Mouse (Mus musculus): ENCODE data around the gene Agpat3. TPM values are rescaled to one million over a fixed set of nuclear protein-coding genes. Genes with fewer than 3 reads are reported as not detected.

Agpat3 gene
- polyA plus RNA-seq, 1 experiment: 36.8 TPM

- TF ChIP-seq CTCF (IDR thresholded peaks at IDR 0.05; ENCODE audit: low read depth, low read length): no peak
- TF ChIP-seq POLR2A (IDR thresholded peaks at IDR 0.05; ENCODE audit: borderline replicate concordance, low read depth, low read length): no peak
- peak overlapping the region; percentile 47; the same call in 1 of the 2 replicates for H3K27ac ChIP-seq (ENCODE audit: insufficient read depth, low read depth, low read length)
- peak overlapping the region; percentile 44 for H3K4me3 ChIP-seq (ENCODE audit: insufficient read depth, low read length)
- H3K4me1 ChIP-seq (ENCODE audit: control insufficient read depth, insufficient read depth, low read length): peaks cover 33% of the 10 kb centered on the region
These were observed 48.6 kb downstream of the Agpat3 start for GRCm38 (mm10) chr10:78303675-78304074.

DNA sequence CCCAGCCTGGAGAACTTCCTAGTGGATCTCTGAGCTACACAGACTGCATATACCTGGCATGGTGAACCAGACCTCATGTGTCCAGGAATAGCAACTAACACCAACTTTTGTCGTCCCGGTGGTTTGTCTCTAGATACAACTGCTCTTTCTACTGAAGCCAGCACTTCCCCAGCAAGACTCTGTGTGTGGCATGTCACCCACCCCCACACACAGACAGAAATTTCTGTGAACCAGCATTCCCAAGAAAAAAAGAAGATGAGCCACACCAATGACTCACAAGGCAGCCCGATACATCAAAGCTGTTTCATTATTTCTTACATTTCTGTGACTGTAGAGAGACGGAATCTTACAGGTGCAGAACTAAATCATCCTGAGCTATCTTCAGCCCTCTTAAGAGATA lies 52.2 kb downstream of the Agpat3 start:
- peaks cover 48% of the 10 kb centered on the region for H3K4me1 ChIP-seq (ENCODE audit: control insufficient read depth, insufficient read depth, low read length)
- no peak for TF ChIP-seq POLR2A (IDR thresholded peaks at IDR 0.05; ENCODE audit: borderline replicate concordance, low read depth, low read length)
- no peak for TF ChIP-seq CTCF (IDR thresholded peaks at IDR 0.05; ENCODE audit: low read depth, low read length)
- no peak overlapping the region for H3K27ac ChIP-seq (ENCODE audit: insufficient read depth, low read depth, low read length)
- H3K4me3 ChIP-seq (ENCODE audit: insufficient read depth, low read length): no peak overlapping the region

DNA sequence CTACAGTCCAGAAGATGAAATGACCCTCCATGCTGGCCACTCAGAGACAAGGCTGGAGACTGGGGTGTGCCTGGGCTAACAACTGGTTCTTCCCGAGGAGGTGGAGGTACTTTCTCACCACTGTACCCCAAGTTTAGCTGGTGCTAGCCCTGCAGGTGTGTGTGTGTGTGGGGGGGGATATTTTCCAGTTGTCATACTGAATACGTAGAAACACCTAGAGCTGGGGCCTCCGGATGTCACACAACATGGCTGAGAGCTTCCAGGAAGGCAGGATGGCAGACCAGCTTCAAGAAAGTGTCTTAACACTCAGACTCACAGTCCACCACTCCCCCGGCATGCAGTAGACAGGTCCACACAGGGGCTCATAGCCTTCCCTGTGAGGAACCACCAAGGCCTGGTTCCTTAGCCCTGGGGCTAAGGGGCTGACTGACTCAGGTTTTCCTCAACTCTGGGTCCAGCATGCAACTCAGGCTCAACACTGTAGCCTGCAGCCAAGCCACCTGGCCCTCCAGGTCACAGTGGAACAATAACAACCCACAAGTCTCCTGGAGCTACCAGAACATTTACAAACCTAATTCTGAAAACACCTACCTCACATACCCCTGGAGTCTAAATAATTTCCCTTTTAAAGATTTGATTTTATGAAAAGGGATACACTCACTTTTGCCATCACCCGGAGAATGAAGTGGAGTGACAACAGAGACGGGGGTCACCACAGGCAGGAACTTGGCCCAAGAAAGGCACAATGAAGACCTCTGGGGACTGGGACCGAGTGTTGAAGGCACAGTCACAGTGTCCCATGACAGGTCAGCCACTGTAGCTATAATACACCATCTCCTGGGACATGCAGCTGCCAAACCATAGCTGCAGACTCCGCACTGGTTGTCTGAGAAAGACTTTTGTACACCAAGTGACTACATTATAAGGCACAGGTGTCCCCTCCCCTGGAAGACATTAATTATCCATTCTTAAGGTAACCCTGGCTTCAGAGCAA lies 53.3 kb downstream of the Agpat3 start:
- H3K27ac ChIP-seq (ENCODE audit: insufficient read depth, low read depth, low read length): peak overlapping the region; percentile 89
- TF ChIP-seq CTCF (IDR thresholded peaks at IDR 0.05; ENCODE audit: low read depth, low read length) (no peak), POLR2A (IDR thresholded peaks at IDR 0.05; ENCODE audit: borderline replicate concordance, low read depth, low read length) (no peak)
- no peak overlapping the region for H3K4me3 ChIP-seq (ENCODE audit: insufficient read depth, low read length)
- peaks cover 49% of the 10 kb centered on the region for H3K4me1 ChIP-seq (ENCODE audit: control insufficient read depth, insufficient read depth, low read length)

DNA sequence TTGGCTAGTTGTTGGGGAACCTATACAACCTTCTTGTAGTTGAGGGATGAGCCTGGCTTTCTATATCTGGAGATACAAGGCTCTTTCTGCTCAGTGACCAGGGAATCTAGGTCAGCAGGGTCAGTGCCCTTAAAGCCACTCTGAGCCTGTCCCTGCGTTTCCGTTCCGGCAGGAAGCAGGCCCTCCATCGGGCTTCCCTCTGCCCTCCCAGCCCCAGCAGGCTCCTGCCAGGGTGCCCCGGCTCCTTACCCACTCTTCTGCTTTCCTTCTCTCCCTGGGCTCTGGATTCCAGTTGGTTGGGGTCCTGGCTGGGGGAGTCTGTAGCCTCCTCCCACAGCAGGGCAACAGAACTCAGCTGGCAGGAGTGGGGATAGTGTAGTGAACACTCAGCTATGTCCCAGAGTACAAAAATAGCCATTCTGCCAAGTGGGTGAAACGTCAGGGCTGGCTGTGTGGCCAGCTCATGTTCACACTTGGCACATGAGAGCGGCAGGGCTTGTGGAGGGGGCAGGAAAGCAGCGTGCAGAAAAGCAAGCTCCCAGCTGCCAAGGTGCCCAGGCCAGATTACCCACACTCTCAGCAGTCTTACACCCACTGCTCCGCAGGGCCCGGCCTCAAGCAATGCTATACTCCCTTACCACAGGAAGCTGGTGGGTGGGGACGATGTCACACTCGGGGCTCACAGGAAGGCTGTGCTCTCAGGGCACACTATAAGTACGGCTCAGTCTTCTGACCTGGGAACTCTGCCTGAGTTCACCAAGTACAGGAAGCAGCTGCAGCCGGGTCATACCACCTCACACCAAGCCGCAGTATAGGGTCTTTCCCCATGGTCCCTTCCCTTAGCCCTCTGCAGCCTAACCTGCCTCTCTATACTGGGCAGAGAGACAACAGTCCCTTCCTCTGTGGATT lies 54.5 kb downstream of the Agpat3 start:
- peak overlapping the region; percentile 53 for H3K4me3 ChIP-seq (ENCODE audit: insufficient read depth, low read length)
- no peak for TF ChIP-seq CTCF (IDR thresholded peaks at IDR 0.05; ENCODE audit: low read depth, low read length)

DNA sequence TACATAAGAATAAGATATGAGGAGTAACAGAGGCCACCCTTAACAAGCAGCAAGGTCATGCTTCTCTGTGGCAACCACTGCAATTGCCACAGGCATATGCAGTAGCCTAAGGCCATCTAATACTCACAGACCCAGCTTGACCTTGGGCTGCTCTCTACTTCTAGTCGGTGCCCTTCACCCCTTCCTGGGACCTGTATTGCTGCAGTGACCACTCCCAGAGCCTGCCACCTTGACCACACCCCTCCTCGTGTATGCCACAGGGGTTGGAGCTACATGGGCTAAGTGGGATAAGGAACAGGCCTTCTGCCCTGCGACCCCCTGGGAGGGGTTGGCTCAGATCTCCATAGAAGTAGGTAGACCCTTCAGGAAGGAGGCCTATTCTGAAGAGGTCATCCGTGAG lies 55.3 kb downstream of the Agpat3 start:
- TF ChIP-seq POLR2A (IDR thresholded peaks at IDR 0.05; ENCODE audit: borderline replicate concordance, low read depth, low read length): no peak
- TF ChIP-seq CTCF (IDR thresholded peaks at IDR 0.05; ENCODE audit: low read depth, low read length): no peak
- peaks cover 55% of the 10 kb centered on the region for H3K4me1 ChIP-seq (ENCODE audit: control insufficient read depth, insufficient read depth, low read length)
- peak overlapping the region; percentile 53 for H3K4me3 ChIP-seq (ENCODE audit: insufficient read depth, low read length)
- peak overlapping the region; percentile 89 for H3K27ac ChIP-seq (ENCODE audit: insufficient read depth, low read depth, low read length)

More for the DNA sequence above, 54.5 kb downstream of the Agpat3 start:
- Histone ChIP-seq H3K4me1 (ENCODE audit: control insufficient read depth, insufficient read depth, low read length) (peaks cover 55% of the 10 kb centered on the region), H3K27ac (ENCODE audit: insufficient read depth, low read depth, low read length) (peak overlapping the region; percentile 89)

GRCm38 (mm10) chr10:78296371-78296770 lies 55.9 kb downstream of the Agpat3 start:
- no peak overlapping the region for H3K4me3 ChIP-seq (ENCODE audit: insufficient read depth, low read length)

DNA sequence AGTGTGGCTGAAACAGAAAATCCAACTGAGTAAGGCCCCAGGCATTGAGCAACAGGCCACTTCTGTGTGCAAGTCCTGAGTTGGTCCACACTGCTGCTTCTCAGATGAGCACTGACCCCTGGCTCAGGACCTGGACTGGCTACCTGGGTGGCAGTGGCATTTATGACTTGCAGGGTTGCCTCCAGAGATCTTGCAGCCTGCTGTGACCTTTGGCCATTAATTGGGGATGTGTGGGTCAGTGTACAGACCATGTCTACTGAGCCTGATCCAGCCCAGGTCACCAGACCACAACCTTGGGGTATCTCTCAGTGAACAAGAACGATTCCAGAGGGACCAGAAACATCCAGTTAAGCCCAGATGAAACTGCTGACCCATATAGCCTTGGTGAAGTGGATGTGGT lies 58.7 kb downstream of the Agpat3 start:
- Histone ChIP-seq H3K4me3 (ENCODE audit: insufficient read depth, low read length) (no peak overlapping the region), H3K27ac (ENCODE audit: insufficient read depth, low read depth, low read length) (no peak overlapping the region), H3K4me1 (ENCODE audit: control insufficient read depth, insufficient read depth, low read length) (peaks cover 40% of the 10 kb centered on the region)
- TF ChIP-seq POLR2A (IDR thresholded peaks at IDR 0.05; ENCODE audit: borderline replicate concordance, low read depth, low read length): no peak
- TF ChIP-seq CTCF (IDR thresholded peaks at IDR 0.05; ENCODE audit: low read depth, low read length): no peak

More at GRCm38 (mm10) chr10:78296371-78296770, 55.9 kb downstream of the Agpat3 start:
- Histone ChIP-seq H3K27ac (ENCODE audit: insufficient read depth, low read depth, low read length) (no peak overlapping the region), H3K4me1 (ENCODE audit: control insufficient read depth, insufficient read depth, low read length) (peaks cover 55% of the 10 kb centered on the region)
- TF ChIP-seq CTCF (IDR thresholded peaks at IDR 0.05; ENCODE audit: low read depth, low read length) (no peak), POLR2A (IDR thresholded peaks at IDR 0.05; ENCODE audit: borderline replicate concordance, low read depth, low read length) (no peak)

DNA sequence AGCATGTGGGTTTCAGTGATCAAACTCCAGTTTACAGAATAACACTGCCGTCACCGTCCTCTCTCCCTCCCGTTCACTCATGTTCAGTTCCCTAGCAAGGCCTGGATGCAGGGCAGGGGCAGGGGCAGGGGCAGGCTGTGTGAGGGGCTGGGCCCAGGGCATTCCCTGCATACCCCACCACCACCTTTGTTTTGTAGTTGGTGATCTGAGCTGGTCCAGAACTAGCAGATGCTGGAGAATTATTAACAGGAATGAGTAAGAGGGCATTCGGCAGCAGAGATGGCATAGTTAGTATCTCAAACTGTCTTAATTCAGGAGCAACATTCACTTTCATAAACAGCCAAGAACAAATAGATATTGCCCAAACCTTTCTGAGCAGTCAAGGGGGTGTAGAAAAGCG lies 59.9 kb downstream of the Agpat3 start:
- Histone ChIP-seq H3K4me3 (ENCODE audit: insufficient read depth, low read length) (no peak overlapping the region), H3K27ac (ENCODE audit: insufficient read depth, low read depth, low read length) (no peak overlapping the region), H3K4me1 (ENCODE audit: control insufficient read depth, insufficient read depth, low read length) (peaks cover 35% of the 10 kb centered on the region)
- no peak for TF ChIP-seq POLR2A (IDR thresholded peaks at IDR 0.05; ENCODE audit: borderline replicate concordance, low read depth, low read length)
- no peak for TF ChIP-seq CTCF (IDR thresholded peaks at IDR 0.05; ENCODE audit: low read depth, low read length)

DNA sequence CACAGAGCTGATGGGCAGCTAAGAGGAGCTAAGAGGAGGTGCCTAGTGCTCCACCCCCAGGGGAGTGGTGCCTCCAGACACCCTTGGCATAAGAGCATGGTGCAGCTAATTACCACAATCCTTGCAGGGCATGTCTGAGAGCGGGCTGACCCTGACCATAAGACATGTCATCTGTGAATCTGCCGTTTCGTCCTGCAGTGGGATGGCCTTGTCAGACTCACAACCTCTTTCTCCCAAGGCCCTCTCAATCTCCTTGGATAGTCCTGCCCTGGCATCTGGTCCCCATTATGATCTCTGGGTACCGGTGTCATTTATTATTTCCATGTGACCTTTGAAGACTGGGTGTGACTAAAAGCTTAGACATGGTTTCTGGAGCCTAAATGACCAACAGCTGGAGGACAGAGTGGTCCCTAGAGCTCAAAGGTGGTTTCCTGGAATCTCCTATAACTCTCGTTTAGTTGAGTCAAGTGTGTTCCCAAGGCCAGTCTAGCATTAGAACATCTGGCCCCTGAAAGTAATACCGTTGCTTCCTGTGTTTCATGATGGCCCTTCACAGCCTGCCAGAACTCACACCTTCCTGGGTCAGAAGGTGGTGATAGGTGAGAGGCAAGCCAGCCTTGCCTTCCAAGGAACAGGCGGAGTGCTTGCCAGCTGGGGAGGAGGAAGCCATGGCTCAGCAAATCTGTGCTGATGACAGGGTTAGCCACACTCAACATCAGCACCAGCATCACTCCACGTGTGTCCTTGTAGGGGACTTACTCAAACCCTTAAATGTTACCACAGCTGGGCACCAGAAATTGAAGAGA lies 61.4 kb downstream of the Agpat3 start:
- TF ChIP-seq CTCF (IDR thresholded peaks at IDR 0.05; ENCODE audit: low read depth, low read length) (no peak), POLR2A (IDR thresholded peaks at IDR 0.05; ENCODE audit: borderline replicate concordance, low read depth, low read length) (no peak)
- Histone ChIP-seq H3K4me1 (ENCODE audit: control insufficient read depth, insufficient read depth, low read length) (peaks cover 24% of the 10 kb centered on the region), H3K4me3 (ENCODE audit: insufficient read depth, low read length) (no peak overlapping the region)

More for the DNA sequence above, 61.4 kb downstream of the Agpat3 start:
- no peak overlapping the region for H3K27ac ChIP-seq (ENCODE audit: insufficient read depth, low read depth, low read length)
